Mouse (Mus musculus) limb, embryonic 10.5 days (tissue): ENCODE data around the gene Ly6g6d. TPM values are rescaled to one million over a fixed set of nuclear protein-coding genes. Genes with fewer than 3 reads are reported as not detected.
A peak's percentile ranks its signal among the peaks of the same experiment; 100 is the strongest.
"Not testable (repeated sequence)": the region's sequence is repeated elsewhere in the genome, so short reads cannot be mapped to it uniquely, and the experiment has no call there.

Source experiments
- DNase-seq: peaks from one replicate; pipeline ENCODE4 v3.0.0-alpha.2; 2017; ENCODE audit warnings: low spot score
- H3K27ac ChIP-seq: fragments of 300-500 bp; sonication (generic); 2 replicates; pipeline ENCODE4 v1.5.1; 2016; ENCODE audit warnings: mild to moderate bottlenecking
- H3K27me3 ChIP-seq: fragments of 300-500 bp; sonication (generic); 2 replicates; pipeline ENCODE4 v1.6.1; 2016; ENCODE audit warnings: low read depth, mild to moderate bottlenecking; ENCODE audit not compliant: poor library complexity, severe bottlenecking
- H3K36me3 ChIP-seq: fragments of 300-500 bp; sonication (generic); 2 replicates; pipeline ENCODE4 v1.6.1; 2016; ENCODE audit warnings: mild to moderate bottlenecking, moderate library complexity
- H3K4me1 ChIP-seq: fragments of 300-500 bp; sonication (generic); 2 replicates; pipeline ENCODE4 v1.6.1; 2016
- H3K4me3 ChIP-seq: fragments of 300-500 bp; sonication (generic); 2 replicates; pipeline ENCODE4 v1.5.1; 2016; ENCODE audit warnings: mild to moderate bottlenecking, moderate library complexity
- H3K9me3 ChIP-seq: fragments of 300-500 bp; sonication (generic); replicated peaks from 2 replicates; pipeline ENCODE4 v1.6.1; 2016; ENCODE audit warnings: mild to moderate bottlenecking
- WGBS: fragments of 180-500 bp; shearing (Covaris S2); methylation state at CpG from one replicate; pipeline ENCODE4 v1.1.7; 2016; 5-methylcytosine and 5-hydroxymethylcytosine counted together
- polyA plus RNA-seq: library from polyadenylated mRNA; unstranded; fragments of >200 nt; fragmentation: Nextera tagmentation; extraction: Ambion mirVana; gene quantifications from 2 replicates; pipeline ENCODE4 v1.2.1, GENCODE M21; 2016

Gene Ly6g6d
- polyA plus RNA-seq, 1 experiment from 2014 or later, result 1.1 TPM

DNA sequence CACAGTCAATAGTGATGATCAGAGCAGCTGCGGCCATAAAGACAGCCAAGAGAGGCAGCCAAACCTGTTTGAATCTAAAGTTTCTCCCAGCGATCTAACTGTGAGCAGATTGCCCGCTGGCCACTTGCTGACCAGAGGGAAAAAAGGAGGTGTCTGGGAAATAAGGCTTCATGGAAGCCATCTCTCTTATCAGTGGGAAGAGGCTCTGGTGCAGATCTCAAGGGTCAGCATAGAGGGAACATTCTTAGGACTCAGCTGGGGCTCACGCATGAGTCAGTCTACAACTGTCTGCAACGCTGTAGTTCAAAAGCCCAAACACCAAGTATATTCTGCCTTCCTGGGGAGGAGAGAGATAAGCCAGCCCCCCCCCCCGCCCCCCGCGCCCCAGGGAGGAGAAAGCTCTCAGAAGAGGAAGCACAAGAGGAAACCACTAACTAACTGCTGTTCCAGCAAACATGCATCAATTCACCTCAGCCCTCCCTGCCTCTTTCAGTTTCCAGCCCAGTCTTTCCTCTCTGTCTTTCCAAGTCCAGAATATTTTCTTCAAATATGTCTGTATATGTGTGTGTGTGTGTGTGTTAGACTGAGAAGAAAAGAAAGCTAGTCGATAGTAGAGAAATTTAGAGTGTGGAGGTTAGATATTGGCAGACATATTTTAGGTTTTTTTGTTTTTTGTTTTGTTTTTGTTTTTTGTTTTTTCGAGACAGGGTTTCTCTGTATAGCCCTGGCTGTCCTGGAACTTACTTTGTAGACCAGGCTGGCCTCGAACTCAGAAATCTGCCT is 29.5 kb downstream of the Ly6g6d start:
- peak overlapping the region; percentile 97 for H3K27ac ChIP-seq
- 41% methylated on average over 11 of the region's 11 CpGs for WGBS
- no peaks in the 10 kb centered on the region for H3K27me3 ChIP-seq
- H3K4me1 ChIP-seq, result peaks cover 81% of the 10 kb centered on the region
- H3K9me3 ChIP-seq, result no peaks in the 10 kb centered on the region
- H3K36me3 ChIP-seq, result peaks cover 13% of the 10 kb centered on the region
- no peak overlapping the region for H3K4me3 ChIP-seq
- DNase-seq, result no peak

DNA sequence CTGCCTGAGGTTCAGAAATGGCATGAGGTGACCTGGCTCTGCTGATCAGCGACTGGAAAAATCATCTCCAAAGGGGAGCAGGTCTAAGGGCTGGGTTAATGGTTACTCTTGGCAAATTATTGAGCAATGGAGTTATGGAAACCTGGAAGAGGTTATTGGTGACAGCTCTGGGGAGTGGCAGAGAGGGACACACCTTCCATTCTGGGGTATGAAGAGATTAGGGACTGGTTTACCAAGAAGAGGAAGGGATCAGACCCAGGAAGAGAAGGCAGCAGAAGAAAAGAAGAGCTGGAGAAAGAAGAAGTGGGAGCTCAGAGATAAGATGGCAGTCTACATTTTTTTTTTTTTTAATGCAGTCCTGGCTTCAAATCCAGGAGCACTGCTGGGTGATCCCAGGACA is 30.2 kb downstream of the Ly6g6d start:
- Histone ChIP-seq H3K27me3 (no peaks in the 10 kb centered on the region), H3K4me1 (peaks cover 81% of the 10 kb centered on the region), H3K27ac (peak overlapping the region; percentile 97), H3K4me3 (no peak overlapping the region), H3K36me3 (peaks cover 6% of the 10 kb centered on the region), H3K9me3 (no peaks in the 10 kb centered on the region)
- WGBS, result 52% methylated on average over 1 of the region's 1 CpGs
- no peak for DNase-seq

DNA sequence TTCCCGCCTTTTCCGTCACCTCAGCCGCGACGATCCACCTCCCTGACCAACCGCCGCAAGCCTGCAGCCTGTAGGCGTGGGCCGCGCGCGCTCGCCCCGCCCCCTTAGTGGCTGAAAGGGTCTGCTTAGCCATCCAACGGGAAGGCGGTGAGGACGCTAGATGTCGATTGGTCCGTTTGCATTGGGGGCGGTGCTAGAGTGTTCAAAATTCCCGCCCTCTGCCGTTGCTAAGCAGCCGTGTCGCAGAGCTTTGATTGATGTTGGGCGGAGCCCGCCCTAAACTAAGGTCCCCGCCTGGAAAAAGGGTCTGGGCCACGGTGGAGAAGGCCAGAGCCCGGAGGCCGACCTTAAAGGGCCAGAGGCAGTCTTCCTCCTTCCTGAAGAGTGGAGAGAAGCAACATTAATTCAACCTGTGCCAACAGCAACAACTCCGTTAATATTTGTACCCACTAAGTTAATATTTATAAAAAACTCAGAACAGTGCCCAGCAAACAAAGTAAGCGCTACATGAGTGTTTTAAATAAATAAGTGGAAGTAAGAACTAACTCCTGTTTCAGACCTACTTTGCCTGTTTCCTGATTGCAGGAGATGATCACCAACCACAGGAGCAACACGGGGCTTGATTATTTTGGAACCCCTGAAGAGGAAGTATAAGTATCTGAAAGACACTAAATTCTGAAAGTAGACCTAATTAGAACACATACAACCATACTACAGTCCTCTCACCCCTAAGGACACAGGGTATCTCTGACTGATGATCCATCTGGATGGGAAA is 31.0 kb downstream of the Ly6g6d start, which contains the start of gene Msh5:
Msh5 (minus strand) TSS at position 65 of the 775 bp plus-strand sequence.
- H3K9me3 ChIP-seq, result no peaks in the 10 kb centered on the region
- peak within 1 kb of the TSS; percentile 70 for H3K4me3 ChIP-seq
- H3K27me3 ChIP-seq, result no peaks in the 10 kb centered on the region
- DNase-seq, result peak; percentile 99
- H3K36me3 ChIP-seq, result no peaks in the 10 kb centered on the region
- H3K27ac ChIP-seq, result peak within 1 kb of the TSS; percentile 97
- 3% methylated on average over 33 of the region's 33 CpGs for WGBS
- H3K4me1 ChIP-seq, result peaks cover 72% of the 10 kb centered on the region

DNA sequence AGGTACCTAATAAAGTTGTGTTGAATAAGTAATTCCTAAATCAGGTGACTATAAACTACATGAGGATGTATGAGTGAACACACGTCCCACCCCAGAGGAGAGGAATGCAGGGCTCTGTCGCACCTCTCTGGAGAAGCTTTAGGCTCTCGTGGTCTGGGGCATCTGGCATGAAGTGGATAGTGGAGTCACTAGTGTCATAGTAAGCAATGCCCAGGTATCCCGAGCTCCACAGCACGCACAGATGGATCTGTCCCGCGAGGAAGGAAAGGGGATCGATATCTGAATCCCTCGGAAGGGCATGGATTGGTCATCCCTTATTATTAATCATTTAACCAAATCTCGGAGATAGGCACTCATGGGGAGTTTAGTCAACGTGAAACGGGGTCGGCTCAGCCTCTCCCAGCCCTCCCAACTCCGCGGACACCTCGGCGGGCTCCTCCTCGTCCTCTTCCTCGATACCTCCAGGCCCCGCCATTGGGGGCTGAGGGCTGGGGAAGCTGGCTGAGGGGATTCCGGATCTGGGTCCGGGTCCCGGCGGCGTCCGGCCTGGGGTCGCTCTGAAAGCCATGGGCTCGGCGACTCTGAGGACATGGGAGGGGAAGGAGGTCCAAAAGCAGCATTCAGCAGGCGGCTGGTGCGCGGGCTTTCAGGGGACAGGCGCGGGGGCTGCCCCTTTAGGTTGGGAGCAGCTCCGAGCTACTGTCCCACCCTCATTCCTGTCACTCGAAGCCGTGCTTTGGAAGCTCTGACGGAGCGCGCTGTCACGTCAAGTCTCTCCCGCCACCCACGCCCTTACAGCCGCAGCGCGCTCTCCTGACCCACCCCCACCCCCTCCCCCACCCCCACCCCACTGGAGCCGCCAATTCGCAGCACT is 31.8 kb downstream of the Ly6g6d start:
- DNase-seq, result no peak
- H3K4me1 ChIP-seq, result peaks cover 64% of the 10 kb centered on the region
- H3K36me3 ChIP-seq, result no peaks in the 10 kb centered on the region
- no peaks in the 10 kb centered on the region for H3K27me3 ChIP-seq
- H3K4me3 ChIP-seq, result peak overlapping the region; percentile 70
- H3K9me3 ChIP-seq, result no peaks in the 10 kb centered on the region
- peak overlapping the region; percentile 97 for H3K27ac ChIP-seq
- 5% methylated on average over 48 of the region's 48 CpGs for WGBS

- Histone ChIP-seq H3K4me1 (peaks cover 55% of the 10 kb centered on the region), H3K36me3 (no peaks in the 10 kb centered on the region), H3K4me3 (peak overlapping the region; percentile 70), H3K27me3 (no peaks in the 10 kb centered on the region), H3K27ac (peak overlapping the region; percentile 97), H3K9me3 (no peaks in the 10 kb centered on the region)
- WGBS, result 86% methylated on average over 7 of the region's 7 CpGs
- DNase-seq, result peak; percentile 28
These were observed 32.7 kb downstream of the Ly6g6d start for GRCm38 (mm10) chr17:35044904-35045806.

- Histone ChIP-seq H3K9me3 (no peaks in the 10 kb centered on the region), H3K4me3 (no peak overlapping the region), H3K27me3 (no peaks in the 10 kb centered on the region), H3K4me1 (peaks cover 42% of the 10 kb centered on the region), H3K36me3 (no peaks in the 10 kb centered on the region), H3K27ac (no peak overlapping the region; the same call in 1 of the 2 replicates)
- 86% methylated on average over 4 of the region's 4 CpGs for WGBS
- no peak for DNase-seq
These were observed 34.1 kb downstream of the Ly6g6d start for GRCm38 (mm10) chr17:35043794-35044193.

DNA sequence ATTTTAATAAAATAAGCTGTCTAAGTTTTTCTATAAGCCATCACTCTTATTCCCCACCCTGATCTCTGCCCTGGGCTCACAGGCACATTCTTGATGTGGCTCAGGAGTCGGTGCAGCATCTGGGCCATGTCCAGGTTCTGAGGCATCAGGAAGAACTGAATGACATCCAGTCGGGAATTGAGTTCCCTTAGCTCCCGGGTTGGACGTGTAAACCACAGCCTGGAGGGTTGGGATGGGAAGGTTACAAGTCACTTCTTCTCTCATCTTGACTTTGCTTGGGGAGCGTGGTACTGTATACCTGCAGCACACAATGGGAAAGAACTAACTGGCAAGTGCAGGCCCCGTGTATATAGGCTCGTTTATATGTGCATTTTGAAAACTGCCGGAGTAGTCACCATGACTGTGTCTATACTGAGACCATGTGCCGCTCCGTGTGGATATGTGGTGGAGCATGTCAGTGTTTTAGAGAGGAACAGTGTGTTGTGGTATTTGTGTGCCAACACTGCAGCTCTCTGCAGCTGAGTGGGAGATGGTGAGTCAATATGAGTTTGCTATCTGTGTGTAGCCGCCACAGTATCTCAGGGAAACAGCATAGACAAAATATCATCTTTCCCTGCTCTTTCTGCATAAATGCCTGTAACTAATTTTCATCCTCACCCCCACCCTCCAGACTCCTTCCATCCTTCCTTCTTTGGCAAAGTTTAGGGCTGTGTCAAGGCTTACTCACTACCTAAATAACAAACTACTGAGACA is 38.6 kb downstream of the Ly6g6d start:
- WGBS, result 89% methylated on average over 11 of the region's 11 CpGs
- Histone ChIP-seq H3K4me3 (no peak overlapping the region), H3K9me3 (no peaks in the 10 kb centered on the region), H3K27me3 (no peaks in the 10 kb centered on the region), H3K4me1 (0 out of 2 replicates have a peak, but pooled peaks cover 4% of the 10 kb centered on the region), H3K27ac (no peak overlapping the region), H3K36me3 (no peaks in the 10 kb centered on the region)
- DNase-seq, result peak; percentile 24

DNA sequence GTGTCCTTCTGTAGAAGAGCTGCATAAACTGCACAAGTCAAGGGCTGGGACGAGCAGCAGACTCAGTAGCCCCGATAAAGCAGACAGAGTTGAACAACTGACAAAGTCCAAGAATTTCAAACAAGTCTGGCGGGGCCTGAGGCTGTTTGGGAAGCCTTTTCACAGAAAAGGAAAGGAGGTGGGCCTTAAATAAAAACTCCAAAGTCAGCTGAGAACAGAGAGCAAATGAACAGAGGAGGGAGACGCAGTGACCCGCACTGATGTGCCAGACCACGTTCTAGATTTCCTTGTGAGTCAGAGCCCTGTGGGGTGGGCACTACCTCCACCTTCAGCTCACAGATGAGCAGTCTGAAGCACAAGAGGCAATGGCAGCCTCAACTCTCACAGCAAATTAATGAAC is 43.0 kb downstream of the Ly6g6d start:
- no peaks in the 10 kb centered on the region for H3K36me3 ChIP-seq
- H3K4me1 ChIP-seq, result peaks cover 7% of the 10 kb centered on the region
- H3K9me3 ChIP-seq, result no peaks in the 10 kb centered on the region
- DNase-seq, result peak; percentile 25
- no peak overlapping the region for H3K27ac ChIP-seq
- peaks cover 4% of the 10 kb centered on the region; the same call in 1 of the 2 replicates for H3K27me3 ChIP-seq
- 86% methylated on average over 6 of the region's 6 CpGs for WGBS
- H3K4me3 ChIP-seq, result no peak overlapping the region

DNA sequence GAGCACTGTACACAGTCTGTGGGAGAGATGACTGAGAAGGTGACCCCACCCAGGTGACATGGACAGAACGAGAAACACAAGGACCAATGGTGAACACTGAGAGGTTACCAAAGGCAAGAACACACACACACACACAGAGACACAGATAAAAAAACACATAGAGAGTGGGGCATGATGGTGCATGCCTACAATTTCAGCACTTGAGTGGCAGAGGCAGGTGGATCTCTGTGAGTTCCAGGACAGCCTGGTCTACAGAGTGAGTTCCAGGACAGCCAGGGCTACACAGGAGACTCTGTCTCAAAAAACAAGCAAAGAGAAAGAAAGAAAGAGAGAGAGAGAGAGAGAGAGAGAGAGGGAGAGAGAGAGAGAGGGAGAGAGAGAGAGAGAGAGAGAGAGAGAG is 44.2 kb downstream of the Ly6g6d start:
- not testable (repeated sequence) for H3K9me3 ChIP-seq, H3K27ac ChIP-seq, H3K4me3 ChIP-seq, H3K27me3 ChIP-seq, H3K36me3 ChIP-seq, DNase-seq
- 89% methylated on average over 1 of the region's 1 CpGs for WGBS
- peaks cover 19% of the 10 kb centered on the region for H3K4me1 ChIP-seq

- H3K9me3 ChIP-seq, result no peaks in the 10 kb centered on the region
- 73% methylated on average over 8 of the region's 8 CpGs for WGBS
- H3K36me3 ChIP-seq, result no peaks in the 10 kb centered on the region
- H3K27me3 ChIP-seq, result peaks cover 4% of the 10 kb centered on the region; the same call in 1 of the 2 replicates
- H3K4me3 ChIP-seq, result no peak overlapping the region
- H3K4me1 ChIP-seq, result peaks cover 22% of the 10 kb centered on the region
- no peak overlapping the region for H3K27ac ChIP-seq
- DNase-seq, result peak; percentile 27
These were observed 45.5 kb downstream of the Ly6g6d start for GRCm38 (mm10) chr17:35032323-35032870.

- H3K36me3 ChIP-seq, result no peaks in the 10 kb centered on the region
- no peak overlapping the region for H3K4me3 ChIP-seq
- H3K4me1 ChIP-seq, result peaks cover 27% of the 10 kb centered on the region
- no peak overlapping the region for H3K27ac ChIP-seq
- WGBS, result 92% methylated on average over 7 of the region's 7 CpGs
- peaks cover 4% of the 10 kb centered on the region; the same call in 1 of the 2 replicates for H3K27me3 ChIP-seq
- H3K9me3 ChIP-seq, result no peaks in the 10 kb centered on the region
- no peak for DNase-seq
These were observed 46.0 kb downstream of the Ly6g6d start for GRCm38 (mm10) chr17:35031880-35032279.
